Mouse (Mus musculus): ENCODE results near the gene Klk11. TPM values are rescaled to one million over a fixed set of nuclear protein-coding genes. Genes with fewer than 3 reads are reported as not detected.

Klk11 gene
- polyA plus RNA-seq (2012; rRNA removed): not detected in 2 replicates

DNA sequence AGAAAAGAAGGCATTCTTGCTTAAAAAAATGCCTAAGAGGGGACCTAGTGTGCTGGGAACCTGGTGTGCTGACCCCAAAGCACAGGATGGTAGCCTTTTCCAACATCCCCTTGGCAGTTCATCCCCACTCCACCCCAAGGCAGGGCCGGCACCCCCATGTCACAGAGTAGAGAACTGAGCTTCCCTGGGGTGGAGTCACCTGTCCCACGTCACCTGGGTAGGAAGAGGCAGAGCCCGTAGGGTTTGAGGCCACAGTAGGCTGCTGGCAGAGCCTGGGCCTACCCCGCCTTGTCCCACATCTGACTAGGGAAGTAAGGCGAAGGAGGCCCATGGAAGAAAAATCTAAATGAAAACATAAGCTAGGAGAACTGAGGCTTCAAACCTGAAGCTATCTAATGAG, at the start of gene Klk11:
TSS of gene Klk11 (plus strand) at position 241 of the 400 bp plus-strand sequence.
- H3K27ac ChIP-seq (ENCODE audit: insufficient read depth, low read length): no peak within 1 kb of the TSS

GRCm38 (mm10) chr7:43747788-43748187, 26.6 kb upstream of the Klk11 start:
- no peak overlapping the region for H3K27ac ChIP-seq (ENCODE audit: insufficient read depth, low read length)

More for the DNA sequence above, at the start of gene Klk11:
- H3K4me1 ChIP-seq (ENCODE audit: control insufficient read depth, insufficient read depth, low read length): no peaks in the 10 kb centered on the region
- TF ChIP-seq CTCF (IDR thresholded peaks at IDR 0.05; ENCODE audit: extremely low read depth, insufficient read depth, low read length) (no peak), POLR2A (IDR thresholded peaks at IDR 0.05; ENCODE audit: extremely low read depth, insufficient read depth, low read length) (no peak)
- H3K4me3 ChIP-seq (ENCODE audit: insufficient read depth, low read length): no peak within 1 kb of the TSS

GRCm38 (mm10) chr7:43752806-43753205, 21.6 kb upstream of the Klk11 start:
- no peaks in the 10 kb centered on the region for H3K4me1 ChIP-seq (ENCODE audit: control insufficient read depth, insufficient read depth, low read length)
- TF ChIP-seq POLR2A (IDR thresholded peaks at IDR 0.05; ENCODE audit: extremely low read depth, insufficient read depth, low read length): no peak
- TF ChIP-seq CTCF (IDR thresholded peaks at IDR 0.05; ENCODE audit: extremely low read depth, insufficient read depth, low read length): no peak
- H3K4me3 ChIP-seq (ENCODE audit: insufficient read depth, low read length): no peak overlapping the region
- no peak overlapping the region for H3K27ac ChIP-seq (ENCODE audit: insufficient read depth, low read length)

More at GRCm38 (mm10) chr7:43747788-43748187, 26.6 kb upstream of the Klk11 start:
- TF ChIP-seq CTCF (IDR thresholded peaks at IDR 0.05; ENCODE audit: extremely low read depth, insufficient read depth, low read length): no peak
- TF ChIP-seq POLR2A (IDR thresholded peaks at IDR 0.05; ENCODE audit: extremely low read depth, insufficient read depth, low read length): no peak
- H3K4me1 ChIP-seq (ENCODE audit: control insufficient read depth, insufficient read depth, low read length): no peaks in the 10 kb centered on the region
- H3K4me3 ChIP-seq (ENCODE audit: insufficient read depth, low read length): no peak overlapping the region

DNA sequence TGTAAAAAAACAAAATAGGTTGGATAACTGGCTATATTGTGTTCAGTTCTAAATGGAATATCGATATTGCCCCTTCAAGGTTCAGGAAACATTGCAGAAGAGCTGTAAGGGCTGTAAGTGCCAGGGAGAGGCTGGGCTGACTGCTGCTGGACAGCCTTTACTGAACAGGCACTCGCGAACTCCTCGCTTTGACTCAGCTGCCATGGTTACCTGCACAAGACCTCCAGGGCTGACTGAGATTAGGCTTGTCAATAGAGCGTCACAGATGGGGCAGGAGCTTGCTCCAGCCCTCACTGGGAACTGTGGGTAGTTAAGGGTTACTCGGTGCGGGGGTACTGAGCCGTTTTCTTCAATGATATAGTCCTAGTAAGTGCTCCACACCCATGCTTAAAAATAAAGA, 7.9 kb upstream of the Klk11 start:
- no peak overlapping the region for H3K27ac ChIP-seq (ENCODE audit: insufficient read depth, low read length)

GRCm38 (mm10) chr7:43768597-43768996, 5.8 kb upstream of the Klk11 start, which contains the start of gene Klk12:
TSS of gene Klk12 (plus strand) at chr7:43768897.
- H3K4me3 ChIP-seq (ENCODE audit: insufficient read depth, low read length): no peak within 1 kb of the TSS
- no peak for TF ChIP-seq POLR2A (IDR thresholded peaks at IDR 0.05; ENCODE audit: extremely low read depth, insufficient read depth, low read length)
- no peak for TF ChIP-seq CTCF (IDR thresholded peaks at IDR 0.05; ENCODE audit: extremely low read depth, insufficient read depth, low read length)
- H3K27ac ChIP-seq (ENCODE audit: insufficient read depth, low read length): no peak within 1 kb of the TSS
- H3K4me1 ChIP-seq (ENCODE audit: control insufficient read depth, insufficient read depth, low read length): no peaks in the 10 kb centered on the region

More for the DNA sequence above, 7.9 kb upstream of the Klk11 start:
- Histone ChIP-seq H3K4me1 (ENCODE audit: control insufficient read depth, insufficient read depth, low read length) (no peaks in the 10 kb centered on the region), H3K4me3 (ENCODE audit: insufficient read depth, low read length) (no peak overlapping the region)
- TF ChIP-seq POLR2A (IDR thresholded peaks at IDR 0.05; ENCODE audit: extremely low read depth, insufficient read depth, low read length) (no peak), CTCF (IDR thresholded peaks at IDR 0.05; ENCODE audit: extremely low read depth, insufficient read depth, low read length) (no peak)

DNA sequence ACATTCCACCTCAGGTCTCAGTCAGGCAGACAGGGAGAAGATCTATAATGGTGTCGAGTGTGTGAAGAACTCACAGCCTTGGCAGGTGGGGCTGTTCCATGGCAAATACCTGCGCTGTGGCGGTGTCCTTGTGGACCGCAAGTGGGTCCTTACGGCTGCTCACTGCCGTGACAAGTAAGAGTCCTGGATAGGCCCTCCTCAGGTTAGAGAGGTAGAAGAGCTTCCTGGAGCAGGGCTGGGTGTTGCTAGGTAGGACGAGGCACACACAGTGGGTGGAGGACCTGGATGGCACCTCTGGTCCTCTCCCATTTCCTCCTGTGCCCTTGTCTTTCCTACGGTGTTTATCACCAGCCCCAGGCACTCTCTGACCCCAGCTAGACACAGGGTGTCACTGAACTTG, 4.8 kb upstream of the Klk11 start:
- no peak overlapping the region for H3K27ac ChIP-seq (ENCODE audit: insufficient read depth, low read length)
- TF ChIP-seq CTCF (IDR thresholded peaks at IDR 0.05; ENCODE audit: extremely low read depth, insufficient read depth, low read length): no peak
- no peak for TF ChIP-seq POLR2A (IDR thresholded peaks at IDR 0.05; ENCODE audit: extremely low read depth, insufficient read depth, low read length)
- H3K4me1 ChIP-seq (ENCODE audit: control insufficient read depth, insufficient read depth, low read length): no peaks in the 10 kb centered on the region
- H3K4me3 ChIP-seq (ENCODE audit: insufficient read depth, low read length): no peak overlapping the region

- Histone ChIP-seq H3K4me3 (ENCODE audit: insufficient read depth, low read length) (no peak overlapping the region), H3K27ac (ENCODE audit: insufficient read depth, low read length) (no peak overlapping the region), H3K4me1 (ENCODE audit: control insufficient read depth, insufficient read depth, low read length) (no peaks in the 10 kb centered on the region)
- no peak for TF ChIP-seq CTCF (IDR thresholded peaks at IDR 0.05; ENCODE audit: extremely low read depth, insufficient read depth, low read length)
- no peak for TF ChIP-seq POLR2A (IDR thresholded peaks at IDR 0.05; ENCODE audit: extremely low read depth, insufficient read depth, low read length)
Observed at GRCm38 (mm10) chr7:43770701-43771100, 3.7 kb upstream of the Klk11 start.

- H3K4me3 ChIP-seq (ENCODE audit: insufficient read depth, low read length): no peak overlapping the region
- TF ChIP-seq CTCF (IDR thresholded peaks at IDR 0.05; ENCODE audit: extremely low read depth, insufficient read depth, low read length) (no peak), POLR2A (IDR thresholded peaks at IDR 0.05; ENCODE audit: extremely low read depth, insufficient read depth, low read length) (no peak)
- H3K27ac ChIP-seq (ENCODE audit: insufficient read depth, low read length): no peak overlapping the region
- no peaks in the 10 kb centered on the region for H3K4me1 ChIP-seq (ENCODE audit: control insufficient read depth, insufficient read depth, low read length)
Observed at GRCm38 (mm10) chr7:43771916-43772315, 2.5 kb upstream of the Klk11 start.

DNA sequence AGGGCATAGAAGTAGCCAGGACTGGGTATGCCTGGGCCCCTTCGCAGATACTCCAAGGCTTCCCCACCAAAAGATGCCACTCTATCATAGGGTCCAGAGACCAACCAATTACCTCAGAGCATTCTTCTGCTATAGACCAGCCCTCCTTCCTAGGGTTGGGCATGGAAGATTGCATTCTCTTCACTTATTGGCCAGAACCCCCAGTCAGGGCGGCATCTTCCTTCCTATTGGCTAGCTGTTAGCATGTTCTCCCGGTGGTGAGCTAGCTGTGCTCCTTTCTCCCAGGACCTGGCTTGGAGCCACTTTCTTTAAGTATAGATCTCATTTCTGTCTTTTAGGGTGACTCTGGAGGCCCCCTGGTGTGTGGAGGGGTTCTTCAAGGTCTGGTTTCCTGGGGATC, 1.5 kb upstream of the Klk11 start:
- H3K27ac ChIP-seq (ENCODE audit: insufficient read depth, low read length): no peak overlapping the region
- H3K4me1 ChIP-seq (ENCODE audit: control insufficient read depth, insufficient read depth, low read length): no peaks in the 10 kb centered on the region
- TF ChIP-seq CTCF (IDR thresholded peaks at IDR 0.05; ENCODE audit: extremely low read depth, insufficient read depth, low read length): no peak
- no peak overlapping the region for H3K4me3 ChIP-seq (ENCODE audit: insufficient read depth, low read length)

DNA sequence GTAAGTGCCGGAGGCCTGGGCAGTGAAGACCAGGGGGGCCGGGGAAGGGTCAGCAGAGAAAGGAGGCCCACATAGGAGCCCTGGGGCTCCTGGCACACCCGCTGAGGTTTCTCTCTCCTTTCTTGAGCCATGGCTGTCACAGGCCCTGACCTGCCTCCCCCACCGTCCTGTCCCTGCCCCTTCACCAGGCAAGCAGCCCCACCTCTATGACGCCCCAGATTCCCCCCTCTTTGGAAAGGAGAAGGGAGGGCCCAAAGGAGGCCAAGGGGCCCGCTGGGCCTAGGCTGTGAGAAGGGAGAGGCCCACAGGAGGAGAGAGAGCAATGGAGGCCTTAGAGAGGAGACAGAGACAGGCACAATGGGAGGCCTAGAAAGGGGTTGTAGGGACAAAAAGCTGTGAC, 398 bp downstream of the Klk11 start:
- no peak overlapping the region for H3K4me3 ChIP-seq (ENCODE audit: insufficient read depth, low read length)
- no peak overlapping the region for H3K27ac ChIP-seq (ENCODE audit: insufficient read depth, low read length)
- TF ChIP-seq CTCF (IDR thresholded peaks at IDR 0.05; ENCODE audit: extremely low read depth, insufficient read depth, low read length): no peak
- no peak for TF ChIP-seq POLR2A (IDR thresholded peaks at IDR 0.05; ENCODE audit: extremely low read depth, insufficient read depth, low read length)
- no peaks in the 10 kb centered on the region for H3K4me1 ChIP-seq (ENCODE audit: control insufficient read depth, insufficient read depth, low read length)

Measured in cortical plate, adult 2 months (tissue).